Mouse (Mus musculus): ENCODE results near the gene Akr1b7. TPM values are rescaled to one million over a fixed set of nuclear protein-coding genes. Genes with fewer than 3 reads are reported as not detected.
A peak's percentile ranks its signal among the peaks of the same experiment; 100 is the strongest.
"Not testable (repeated sequence)": the region's sequence is repeated elsewhere in the genome, so short reads cannot be mapped to it uniquely, and the experiment has no call there.

The Akr1b7 gene
- not detected for total RNA-seq (2021)
- long read RNA-seq, experiment 1 = 0 reads
- long read RNA-seq, experiment 2 = 0 reads

GRCm38 (mm10) chr6:34412023-34412422 is at the start of gene Akr1b7:
Gene Akr1b7 (plus strand): TSS chr6:34412334.
- no peak for DNase-seq

GRCm38 (mm10) chr6:34364217-34365136 is 47.7 kb upstream of the Akr1b7 start:
- no peak for DNase-seq

GRCm38 (mm10) chr6:34367998-34368397 is 44.1 kb upstream of the Akr1b7 start:
- no peak for DNase-seq

GRCm38 (mm10) chr6:34370081-34370480 is 42.1 kb upstream of the Akr1b7 start:
- DNase-seq = no peak

GRCm38 (mm10) chr6:34371700-34372351 is 40.3 kb upstream of the Akr1b7 start:
- peak; percentile 54 for DNase-seq

- no peak for DNase-seq
Observed at GRCm38 (mm10) chr6:34373841-34374240, 38.3 kb upstream of the Akr1b7 start.

GRCm38 (mm10) chr6:34375888-34376287 is 36.2 kb upstream of the Akr1b7 start:
- not testable (repeated sequence) for DNase-seq

GRCm38 (mm10) chr6:34383401-34383800 is 28.7 kb upstream of the Akr1b7 start:
- DNase-seq = no peak

- peak; percentile 83 for DNase-seq
Observed at GRCm38 (mm10) chr6:34384110-34384661, 27.9 kb upstream of the Akr1b7 start, which contains the start of gene Akr1b10. Gene Akr1b10 (plus strand): TSS chr6:34384218.

GRCm38 (mm10) chr6:34384701-34385370 is 27.3 kb upstream of the Akr1b7 start:
- DNase-seq = peak; percentile 53

GRCm38 (mm10) chr6:34388420-34389156 is 23.5 kb upstream of the Akr1b7 start:
- DNase-seq = no peak

- DNase-seq = no peak
Observed at GRCm38 (mm10) chr6:34395897-34396296, 16.2 kb upstream of the Akr1b7 start.

- DNase-seq = no peak
Observed at GRCm38 (mm10) chr6:34398431-34398830, 13.7 kb upstream of the Akr1b7 start.

- DNase-seq = no peak
Observed at GRCm38 (mm10) chr6:34399606-34400220, 12.4 kb upstream of the Akr1b7 start.

GRCm38 (mm10) chr6:34400696-34401095 is 11.4 kb upstream of the Akr1b7 start:
- DNase-seq = no peak

- no peak for DNase-seq
Observed at GRCm38 (mm10) chr6:34406746-34407145, 5.4 kb upstream of the Akr1b7 start.

- DNase-seq = no peak
Observed at GRCm38 (mm10) chr6:34407403-34407802, 4.7 kb upstream of the Akr1b7 start.

GRCm38 (mm10) chr6:34412688-34413087 is 554 bp downstream of the Akr1b7 start:
- DNase-seq = no peak

- DNase-seq = not testable (repeated sequence)
Observed at GRCm38 (mm10) chr6:34413386-34413785, 1.3 kb downstream of the Akr1b7 start.

- no peak for DNase-seq
Observed at GRCm38 (mm10) chr6:34416521-34416920, 4.4 kb downstream of the Akr1b7 start.

GRCm38 (mm10) chr6:34419071-34419470 is 6.9 kb downstream of the Akr1b7 start:
- DNase-seq = no peak
